8 mouse cellular contexts compared by ENCODE assay signal in genomic region chr2:118926998-118927739, GRCm38 (mm10). TPM values are rescaled to one million over a fixed set of nuclear protein-coding genes. Genes with fewer than 3 reads are reported as not detected.
DNase-seq lines count a peak whose midpoint lies in the region; ATAC-seq lines count a peak whose summit lies in the region.

No protein-coding gene starts in this region.

- 0 out of 2 replicates have a peak overlapping the region, but pooled peaks have one; percentile 69 for H3K27ac ChIP-seq in heart, embryonic 13.5 days (replicated peaks)
- H3K27ac ChIP-seq in brown adipose tissue, adult 24 weeks (replicated peaks; ENCODE audit: low read depth, low read length), result no peak overlapping the region
- no peak overlapping the region for H3K27ac ChIP-seq in hindbrain, embryonic 14.5 days
- no peak overlapping the region for H3K27ac ChIP-seq in midbrain, embryonic 12.5 days (replicated peaks)

- peak overlapping the region; percentile 82 for H3K4me3 ChIP-seq in heart, embryonic 13.5 days
- H3K4me3 ChIP-seq in brown adipose tissue, adult 24 weeks (ENCODE audit: insufficient read depth, low read depth, low read length), result peak overlapping the region; percentile 90
- H3K4me3 ChIP-seq in hindbrain, embryonic 14.5 days (replicated peaks; ENCODE audit: low read length), result peak overlapping the region; percentile 54
- peak overlapping the region; percentile 68 for H3K4me3 ChIP-seq in midbrain, embryonic 12.5 days

- peak overlapping the region; percentile 89 for H3K4me2 ChIP-seq in heart, embryonic 13.5 days
- H3K4me2 ChIP-seq in hindbrain, embryonic 14.5 days (replicated peaks), result peak overlapping the region; percentile 94
- H3K4me2 ChIP-seq in midbrain, embryonic 12.5 days (replicated peaks), result peak overlapping the region; percentile 94

- no peaks in the 10 kb centered on the region for H3K9me3 ChIP-seq in heart, embryonic 13.5 days
- H3K9me3 ChIP-seq in hindbrain, embryonic 14.5 days (ENCODE audit: control insufficient read depth, low read length), result no peaks in the 10 kb centered on the region
- no peaks in the 10 kb centered on the region for H3K9me3 ChIP-seq in midbrain, embryonic 12.5 days

- peak overlapping the region; percentile 91 for H3K9ac ChIP-seq in heart, embryonic 13.5 days
- H3K9ac ChIP-seq in hindbrain, embryonic 14.5 days, result peak overlapping the region; percentile 78
- H3K9ac ChIP-seq in midbrain, embryonic 12.5 days (replicated peaks), result peak overlapping the region; percentile 82

- peaks cover 17% of the 10 kb centered on the region for H3K36me3 ChIP-seq in heart, embryonic 13.5 days
- peaks cover 19% of the 10 kb centered on the region for H3K36me3 ChIP-seq in hindbrain, embryonic 14.5 days (replicated peaks; ENCODE audit: control insufficient read depth, insufficient read depth)
- H3K36me3 ChIP-seq in midbrain, embryonic 12.5 days, result peaks cover 18% of the 10 kb centered on the region

- DNase-seq in heart, postnatal 25 days (ENCODE audit: low spot score), result no peak
- no peak for DNase-seq in hindbrain, embryonic 14.5 days (ENCODE audit: low spot score)
- no peak for DNase-seq in spleen, postnatal 14 days (ENCODE audit: low spot score in 2 of 2)
- no peak for DNase-seq in kidney, postnatal 36 days
- no peak for DNase-seq in frontal cortex, postnatal 36 days (ENCODE audit: low spot score in 2 of 2)

- no peak for ATAC-seq in heart, embryonic 13.5 days (ENCODE audit: extremely low read depth, insufficient number of reproducible peaks, low FRiP score, low TSS enrichment)
- ATAC-seq in hindbrain, embryonic 14.5 days (ENCODE audit: low FRiP score), result 0 out of 2 replicates have a peak, but pooled peaks have one; percentile 1
- 0 out of 2 replicates have a peak, but pooled peaks have one; percentile 2 for ATAC-seq in midbrain, embryonic 12.5 days (ENCODE audit: low FRiP score, low read depth)

- intact Hi-C loops in heart, postnatal 25 days (cut with DNase I), result no loop called here

- WGBS in heart, embryonic 13.5 days, result 30% methylated on average over 31 of the region's 31 CpGs
- WGBS in hindbrain, embryonic 14.5 days, result 35% methylated on average over 31 of the region's 31 CpGs
- WGBS in midbrain, embryonic 12.5 days, result 37% methylated on average over 31 of the region's 31 CpGs

- H3K27me3 ChIP-seq in heart, embryonic 13.5 days (replicated peaks), result no peaks in the 10 kb centered on the region
- no peaks in the 10 kb centered on the region for H3K27me3 ChIP-seq in hindbrain, embryonic 14.5 days (ENCODE audit: control insufficient read depth, insufficient read depth, low read length)
- peaks cover 6% of the 10 kb centered on the region for H3K27me3 ChIP-seq in midbrain, embryonic 12.5 days

- H3K4me1 ChIP-seq in heart, embryonic 13.5 days, result peaks cover 31% of the 10 kb centered on the region
- 0 out of 2 replicates have a peak, but pooled peaks cover 4% of the 10 kb centered on the region for H3K4me1 ChIP-seq in brown adipose tissue, adult 24 weeks (ENCODE audit: control insufficient read depth, insufficient read depth, insufficient read length, low read length)
- H3K4me1 ChIP-seq in hindbrain, embryonic 14.5 days (replicated peaks; ENCODE audit: control insufficient read depth, insufficient read depth, low read length), result peaks cover 12% of the 10 kb centered on the region
- H3K4me1 ChIP-seq in midbrain, embryonic 12.5 days, result peaks cover 38% of the 10 kb centered on the region

RNA-seq across cellular contexts. Expression of gene Chst14, which starts 0.9 kb away (rescaled TPM):
- 19.4 and 21.6 TPM in 2 replicates for polyA plus RNA-seq in heart, embryonic 13.5 days (2015; fragmentation: Nextera tagmentation; extraction: Ambion mirVana)
- 1 to 10 TPM; 9.3 to 9.8 TPM for total RNA-seq in heart, postnatal 25 days (2021)
- polyA plus RNA-seq in brown adipose tissue, adult 24 weeks (2012; ENCODE audit: insufficient read depth, insufficient read length, missing spikeins), result 4.2 and 4.7 TPM in 2 replicates
- 7.7 and 8.7 TPM in 2 replicates for polyA plus RNA-seq in hindbrain, embryonic 14.5 days (2014; fragmentation: Nextera tagmentation; extraction: Ambion mirVana)
- 14.5 and 19.5 TPM in 2 replicates for polyA plus RNA-seq in midbrain, embryonic 12.5 days (2016; fragmentation: Nextera tagmentation; extraction: Ambion mirVana)

RNA-seq across cellular contexts. Expression of gene Bahd1, which starts 27.0 kb away (rescaled TPM):
- 2.3 and 3.1 TPM in 2 replicates for polyA plus RNA-seq in heart, embryonic 13.5 days (2015; fragmentation: Nextera tagmentation; extraction: Ambion mirVana)
- total RNA-seq in heart, postnatal 25 days (2021), result 10 to 100 TPM; 14.7 to 18.2 TPM
- polyA plus RNA-seq in brown adipose tissue, adult 24 weeks (2012; ENCODE audit: insufficient read depth, insufficient read length, missing spikeins), result 3.8 and 4.3 TPM in 2 replicates
- 2.0 and 2.7 TPM in 2 replicates for polyA plus RNA-seq in hindbrain, embryonic 14.5 days (2014; fragmentation: Nextera tagmentation; extraction: Ambion mirVana)
- 6.4 and 6.7 TPM in 2 replicates for polyA plus RNA-seq in midbrain, embryonic 12.5 days (2016; fragmentation: Nextera tagmentation; extraction: Ambion mirVana)
